Mouse (Mus musculus): Measurements from ENCODE around the gene Tomm20.

Tomm20 gene

GRCm38 (mm10) chr8:126920845-126921244 is 24.8 kb downstream of the Tomm20 start:
- in situ Hi-C loops (cut with MboI, MseI): loop anchor here (10.0 kb wide), 1 partner anchor 346 kb away; no protein-coding TSS in a partner anchor

GRCm38 (mm10) chr8:126920386-126920785 is 25.3 kb downstream of the Tomm20 start:
- in situ Hi-C loops (cut with MboI, MseI): loop anchor here (10.0 kb wide), 1 partner anchor 346 kb away; no protein-coding TSS in a partner anchor

GRCm38 (mm10) chr8:126919703-126920102 is 25.9 kb downstream of the Tomm20 start:
- in situ Hi-C loops (cut with MboI, MseI): loop anchor here (10.0 kb wide), 2 partner anchors 345 to 735 kb away; no protein-coding TSS in a partner anchor

- in situ Hi-C loops (cut with MboI, MseI): loop anchor here (10.0 kb wide), 1 partner anchor 734 kb away; no protein-coding TSS in a partner anchor
Observed at GRCm38 (mm10) chr8:126919255-126919654, 26.4 kb downstream of the Tomm20 start.

- in situ Hi-C loops (cut with MboI, MseI): loop anchor here (10.0 kb wide), 1 partner anchor 734 kb away; no protein-coding TSS in a partner anchor
Observed at GRCm38 (mm10) chr8:126918356-126918755, 27.3 kb downstream of the Tomm20 start.

GRCm38 (mm10) chr8:126917179-126917905 is 28.3 kb downstream of the Tomm20 start:
- in situ Hi-C loops (cut with MboI, MseI): loop anchor here (10.0 kb wide), 1 partner anchor 733 kb away; no protein-coding TSS in a partner anchor

GRCm38 (mm10) chr8:126916611-126917010 is 29.0 kb downstream of the Tomm20 start:
- in situ Hi-C loops (cut with MboI, MseI): loop anchor here (10.0 kb wide), 1 partner anchor 732 kb away; no protein-coding TSS in a partner anchor

- in situ Hi-C loops (cut with MboI, MseI): loop anchor here (10.0 kb wide), 1 partner anchor 730 kb away; no protein-coding TSS in a partner anchor
Observed at GRCm38 (mm10) chr8:126914609-126915375, 30.9 kb downstream of the Tomm20 start.

GRCm38 (mm10) chr8:126914107-126914490 is 31.5 kb downstream of the Tomm20 start:
- in situ Hi-C loops (cut with MboI, MseI): loop anchor here (10.0 kb wide), 1 partner anchor 729 kb away; no protein-coding TSS in a partner anchor

- in situ Hi-C loops (cut with MboI, MseI): loop anchor here (10.0 kb wide), 1 partner anchor 729 kb away; no protein-coding TSS in a partner anchor
Observed at GRCm38 (mm10) chr8:126913241-126914106, 32.2 kb downstream of the Tomm20 start.

- in situ Hi-C loops (cut with MboI, MseI): no loop called here
Observed at GRCm38 (mm10) chr8:126909371-126909802, 36.3 kb downstream of the Tomm20 start.

GRCm38 (mm10) chr8:126908805-126909204 is 36.8 kb downstream of the Tomm20 start:
- in situ Hi-C loops (cut with MboI, MseI): no loop called here

- in situ Hi-C loops (cut with MboI, MseI): no loop called here
Observed at GRCm38 (mm10) chr8:126907968-126908367, 37.7 kb downstream of the Tomm20 start.

- in situ Hi-C loops (cut with MboI, MseI): no loop called here
Observed at GRCm38 (mm10) chr8:126907374-126907773, 38.3 kb downstream of the Tomm20 start.

- in situ Hi-C loops (cut with MboI, MseI): no loop called here
Observed at GRCm38 (mm10) chr8:126905387-126905786, 40.3 kb downstream of the Tomm20 start.

- in situ Hi-C loops (cut with MboI, MseI): no loop called here
Observed at GRCm38 (mm10) chr8:126903927-126904326, 41.7 kb downstream of the Tomm20 start.

GRCm38 (mm10) chr8:126903224-126903895 is 42.3 kb downstream of the Tomm20 start:
- in situ Hi-C loops (cut with MboI, MseI): no loop called here

GRCm38 (mm10) chr8:126901612-126902011 is 44.0 kb downstream of the Tomm20 start:
- in situ Hi-C loops (cut with MboI, MseI): no loop called here

- in situ Hi-C loops (cut with MboI, MseI): no loop called here
Observed at GRCm38 (mm10) chr8:126901049-126901448, 44.6 kb downstream of the Tomm20 start.

- in situ Hi-C loops (cut with MboI, MseI): no loop called here
Observed at GRCm38 (mm10) chr8:126895133-126895532, 50.5 kb downstream of the Tomm20 start.
